Mouse (Mus musculus) CH12.LX (cell line): ENCODE measurements around the gene Olfr190. TPM values are rescaled to one million over a fixed set of nuclear protein-coding genes. Genes with fewer than 3 reads are reported as not detected.

Experiments
- DNase-seq: peaks from one replicate; pipeline ENCODE4 v3.0.0-alpha.2; 2013; ENCODE audit errors: extremely low read depth
- H3K27ac ChIP-seq: 2 replicates; pipeline ENCODE4 v1.5.1; 2012; ENCODE audit warnings: low read depth, mild to moderate bottlenecking, control low read depth, moderate library complexity; ENCODE audit not compliant: insufficient read depth
- H3K27me3 ChIP-seq: replicated peaks from 2 replicates; pipeline ENCODE3; 2012; ENCODE audit warnings: inconsistent platforms
- H3K36me3 ChIP-seq, 2 experiments: replicated peaks in 1 of 2; 2 replicates each; pipeline versions ENCODE3 to v1.6.1; 2012; ENCODE audit warnings: inconsistent platforms in 1 of 2, low read length in 1 of 2, mild to moderate bottlenecking in 1 of 2, mixed read lengths in 1 of 2, moderate library complexity in 1 of 2; ENCODE audit not compliant: control insufficient read depth in 1 of 2, insufficient read depth in 1 of 2
- H3K4me1 ChIP-seq, 2 experiments: 2 replicates each; pipeline ENCODE4 v1.6.1; 2012; ENCODE audit warnings: inconsistent platforms in 1 of 2, moderate library complexity in 1 of 2; ENCODE audit not compliant: insufficient read depth in 2 of 2, control insufficient read depth in 1 of 2
- H3K4me2 ChIP-seq: 2 replicates; pipeline ENCODE4 v1.6.1; 2012; ENCODE audit warnings: low read depth, mild to moderate bottlenecking, control low read depth; ENCODE audit not compliant: poor library complexity, insufficient read depth, severe bottlenecking
- H3K4me3 ChIP-seq, 3 experiments: fragments of 150-350 bp in 1 of 3; sonication (generic) in 1 of 3; replicated peaks in 1 of 3; 2 replicates each; pipeline versions ENCODE3 to v1.5.1; 2011 to 2012; ENCODE audit warnings: low read depth in 2 of 3, low read length in 2 of 3, mild to moderate bottlenecking in 2 of 3, moderate library complexity in 2 of 3, control low read depth in 1 of 3, improper control_type of control experiment in 1 of 3, inconsistent platforms in 1 of 3, mixed read lengths in 1 of 3; ENCODE audit not compliant: poor library complexity in 1 of 3
- H3K79me2 ChIP-seq: replicated peaks from 2 replicates; pipeline ENCODE4 v1.6.1; 2012; ENCODE audit warnings: mild to moderate bottlenecking, moderate library complexity; ENCODE audit not compliant: control insufficient read depth, poor library complexity, insufficient read depth, severe bottlenecking; ENCODE audit errors: extremely low read depth
- H3K9ac ChIP-seq: 2 replicates; pipeline ENCODE4 v1.6.1; 2012; ENCODE audit warnings: low read depth, mild to moderate bottlenecking, control low read depth, moderate library complexity; ENCODE audit not compliant: insufficient read depth
- H3K9me3 ChIP-seq: replicated peaks from 2 replicates; pipeline ENCODE3; 2012; ENCODE audit warnings: low read length, inconsistent platforms, mixed read lengths
- BHLHE40 ChIP-seq: IDR thresholded peaks from 2 replicates; pipeline ENCODE4 v1.6.1; 2011; ENCODE audit warnings: mild to moderate bottlenecking, low read depth, low read length, improper control_type of control experiment
- CHD1 ChIP-seq: IDR thresholded peaks from 2 replicates; pipeline ENCODE4 v1.6.1; 2012; ENCODE audit warnings: low read depth, low read length, improper control_type of control experiment, inconsistent platforms
- CHD2 ChIP-seq: IDR thresholded peaks from 2 replicates; pipeline ENCODE4 v1.6.1; 2011; ENCODE audit warnings: low read length, improper control_type of control experiment
- CTCF ChIP-seq, 2 experiments: IDR thresholded peaks in 1 of 2; conservative IDR thresholded peaks in 1 of 2; 2 replicates each; pipeline ENCODE4 v1.5.1; 2011 to 2012; ENCODE audit warnings: low read depth in 2 of 2, low read length in 2 of 2, improper control_type of control experiment in 1 of 2, inconsistent platforms in 1 of 2, mild to moderate bottlenecking in 1 of 2, moderate library complexity in 1 of 2
- E2F4 ChIP-seq: IDR thresholded peaks from 2 replicates; pipeline ENCODE4 v1.6.1; 2011; ENCODE audit warnings: low read depth, low read length, improper control_type of control experiment; ENCODE audit not compliant: insufficient replicate concordance
- ELF1 ChIP-seq: IDR thresholded peaks from 2 replicates; pipeline ENCODE4 v1.6.1; 2014; ENCODE audit warnings: low read depth, mild to moderate bottlenecking, inconsistent platforms, low read length, improper control_type of control experiment
- HCFC1 ChIP-seq: IDR thresholded peaks from 2 replicates; pipeline ENCODE4 v1.6.1; 2012; ENCODE audit warnings: low read depth, mild to moderate bottlenecking, inconsistent platforms, low read length, improper control_type of control experiment
- IRF4 ChIP-seq: IDR thresholded peaks from 2 replicates; pipeline ENCODE4 v1.6.1; 2014; ENCODE audit warnings: low read depth, mild to moderate bottlenecking, inconsistent platforms, low read length, improper control_type of control experiment
- JUND ChIP-seq: conservative IDR thresholded peaks from 2 replicates; pipeline ENCODE4 v1.6.1; 2011; ENCODE audit warnings: low read depth, low read length, improper control_type of control experiment
- MAFK ChIP-seq: IDR thresholded peaks from 2 replicates; pipeline ENCODE4 v1.6.1; 2011; ENCODE audit warnings: low read length, improper control_type of control experiment; ENCODE audit not compliant: insufficient replicate concordance
- MXI1 ChIP-seq: IDR thresholded peaks from 2 replicates; pipeline ENCODE4 v1.6.1; 2011; ENCODE audit warnings: mild to moderate bottlenecking, low read depth, low read length, improper control_type of control experiment
- MYC ChIP-seq: IDR thresholded peaks from 2 replicates; pipeline ENCODE4 v1.6.1; 2011; ENCODE audit warnings: low read depth, mild to moderate bottlenecking, improper control_type of control experiment, low read length
- NELFE ChIP-seq: IDR thresholded peaks from 2 replicates; pipeline ENCODE4 v1.6.1; 2011; ENCODE audit warnings: low read depth, low read length, improper control_type of control experiment
- NRF1 ChIP-seq: IDR thresholded peaks from 2 replicates; pipeline ENCODE4 v1.6.1; 2014; ENCODE audit warnings: low read depth, mild to moderate bottlenecking, inconsistent platforms, low read length, improper control_type of control experiment, moderate library complexity
- PAX5 ChIP-seq: IDR thresholded peaks from 2 replicates; pipeline ENCODE4 v1.6.1; 2012; ENCODE audit warnings: low read length, inconsistent platforms, mixed read lengths
- POLR2A ChIP-seq: IDR thresholded peaks from 2 replicates; pipeline ENCODE4 v1.6.1; 2011; ENCODE audit warnings: low read depth, mild to moderate bottlenecking, improper control_type of control experiment, low read length
- POLR2AphosphoS2 ChIP-seq: IDR thresholded peaks from 2 replicates; pipeline ENCODE4 v1.6.1; 2011; ENCODE audit warnings: low read depth, low read length, improper control_type of control experiment
- RCOR1 ChIP-seq: conservative IDR thresholded peaks from 2 replicates; pipeline ENCODE4 v1.6.1; 2012; ENCODE audit warnings: low read depth, mild to moderate bottlenecking, inconsistent platforms, low read length, improper control_type of control experiment
- USF2 ChIP-seq: conservative IDR thresholded peaks from 2 replicates; pipeline ENCODE4 v1.6.1; 2011; ENCODE audit warnings: low read depth, low read length, improper control_type of control experiment
- ZMIZ1 ChIP-seq: IDR thresholded peaks from 2 replicates; pipeline ENCODE4 v1.6.1; 2012; ENCODE audit warnings: low read depth, mild to moderate bottlenecking, inconsistent platforms, low read length, improper control_type of control experiment
- ZNF384 ChIP-seq: IDR thresholded peaks from 2 replicates; pipeline ENCODE4 v1.6.1; 2012; ENCODE audit warnings: low read depth, low read length, improper control_type of control experiment, inconsistent platforms
- dilution Hi-C: fragments of 300-500 bp; cut with MboI; formaldehyde crosslinking; loops from 2 replicates; pipeline ENCODE4 v1.14.3; 2020; ENCODE audit warnings: low sequenced_read_pairs; ENCODE audit not compliant: extremely low pct_unique_long_range_greater_than_20kb, extremely low pct_ligation_motif_present
- in situ Hi-C: fragments of 300-500 bp; cut with MboI; formaldehyde crosslinking; loops from 3 replicates; pipeline ENCODE4 v1.14.3; 2019; ENCODE audit warnings: low sequenced_read_pairs, low pct_ligation_motif_present, low pct_unique_long_range_greater_than_20kb, mixed read lengths
- polyA plus RNA-seq: library from polyadenylated mRNA; unstranded; fragments of >175 nt; gene quantifications from 2 replicates; pipeline ENCODE4 v1.2.1, GENCODE M21; 2012; ENCODE audit warnings: low read depth; ENCODE audit not compliant: insufficient read length
- total RNA-seq, 2 experiments: library from RNA; depleted of rRNA; stranded (reverse); fragments of 300-350 nt in 1 of 2; fragments of >200 nt in 1 of 2; gene quantifications; 2 replicates each; pipeline ENCODE4 v1.2.3; 2012 to 2014

The Olfr190 gene
- total RNA-seq (2012; rRNA removed) (not detected in 2 replicates), total RNA-seq (2014; rRNA removed) (not detected in 2 replicates), polyA plus RNA-seq (not detected in 2 replicates)

DNA sequence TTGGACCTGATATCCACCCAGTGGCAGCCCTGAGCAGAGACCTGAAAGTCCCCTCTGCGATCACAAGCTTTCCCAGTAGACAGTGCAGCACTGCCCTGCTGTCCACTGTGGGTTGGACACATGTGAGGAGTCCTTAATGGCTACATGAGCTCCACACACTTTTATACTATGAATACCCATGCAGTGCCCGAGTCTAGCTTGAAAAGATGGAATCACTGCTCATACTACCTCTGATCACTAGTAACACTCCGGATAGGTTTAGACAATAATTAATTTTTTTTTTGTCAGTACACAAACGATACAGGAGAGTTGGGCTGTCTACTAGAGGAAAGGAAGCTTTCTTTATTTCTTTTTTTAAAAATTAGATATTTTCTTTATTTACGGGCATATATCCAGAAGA, at the start of gene Olfr190:
TSS of gene Olfr190 (minus strand) at position 101 of the 400 bp plus-strand sequence.
- in situ Hi-C loops = no loop called here

GRCm38 (mm10) chr16:59120969-59121368, 43.2 kb upstream of the Olfr190 start, which contains the start of gene Olfr194:
Gene Olfr194, minus strand, starts transcription at chr16:59121069.
- Histone ChIP-seq H3K4me1 (no peaks in the 10 kb centered on the region), H3K27me3 (no peaks in the 10 kb centered on the region), H3K9ac (no peak within 1 kb of the TSS), H3K4me3 (no peak within 1 kb of the TSS), H3K4me2 (no peak within 1 kb of the TSS), H3K36me3 (no peaks in the 10 kb centered on the region), H3K9me3 (peaks cover 4% of the 10 kb centered on the region), H3K79me2 (no peaks in the 10 kb centered on the region), H3K27ac (no peak within 1 kb of the TSS)
- TF ChIP-seq ZNF384 (no peak), E2F4 (no peak), BHLHE40 (no peak), PAX5 (no peak), ZMIZ1 (no peak), POLR2AphosphoS2 (no peak), NRF1 (no peak), HCFC1 (no peak), ELF1 (no peak), MAFK (no peak), CHD1 (no peak), MXI1 (no peak), RCOR1 (no peak), USF2 (no peak), MYC (no peak), NELFE (no peak), CTCF (conservative IDR thresholded peaks at IDR 0.05 in 1 of 2, IDR thresholded peaks at IDR 0.05 in 1 of 2; ENCODE audit: low read depth in 2 of 2, low read length in 2 of 2) (no peak), CHD2 (no peak)
- DNase-seq = no peak
- in situ Hi-C loops (no loop called here), dilution Hi-C loops (no loop called here)

More for the DNA sequence above, at the start of gene Olfr190:
- H3K27ac ChIP-seq = no peak within 1 kb of the TSS
- H3K4me1 ChIP-seq = no peaks in the 10 kb centered on the region
- H3K4me3 ChIP-seq = no peak within 1 kb of the TSS
- no peaks in the 10 kb centered on the region for H3K27me3 ChIP-seq
- H3K9ac ChIP-seq = no peak within 1 kb of the TSS
- H3K4me2 ChIP-seq = no peak within 1 kb of the TSS
- H3K36me3 ChIP-seq = no peaks in the 10 kb centered on the region
- dilution Hi-C loops = no loop called here
- no peak for DNase-seq
- TF ChIP-seq POLR2A = no peak
- TF ChIP-seq IRF4 = no peak
- no peak for TF ChIP-seq JUND
- TF ChIP-seq HCFC1 = no peak
- no peaks in the 10 kb centered on the region for H3K9me3 ChIP-seq
- no peaks in the 10 kb centered on the region for H3K79me2 ChIP-seq
